In the genomic region with DNA sequence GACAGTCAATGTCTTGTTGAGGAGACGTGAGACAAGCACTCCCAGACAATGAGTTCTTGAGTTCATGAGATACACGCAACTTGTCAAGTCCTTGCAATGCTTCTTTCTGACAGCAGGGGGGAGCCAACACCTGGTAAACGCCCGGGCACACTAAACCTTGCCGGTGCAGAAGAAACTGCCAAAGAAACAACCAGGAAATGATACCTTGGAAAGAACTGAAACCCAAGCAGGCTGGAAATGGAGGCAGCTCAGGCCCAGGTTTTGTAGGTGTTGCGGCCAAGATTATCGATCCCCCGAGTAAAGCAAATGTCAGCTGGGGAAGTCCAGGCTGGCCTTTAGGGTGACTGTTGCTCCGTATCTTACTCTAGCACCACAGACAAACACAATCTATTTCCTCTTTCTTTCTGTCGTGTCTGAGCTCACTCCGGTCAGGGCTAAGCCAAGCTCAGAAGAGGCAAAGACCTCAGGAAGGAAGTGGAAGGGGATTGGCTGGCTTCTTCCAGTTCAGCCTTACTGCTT, we compare ENCODE assay signal across 8 mouse cellular contexts. TPM values are rescaled to one million over a fixed set of nuclear protein-coding genes. Genes with fewer than 3 reads are reported as not detected.
DNase-seq lines count a peak whose midpoint lies in the region; ATAC-seq and TF ChIP-seq lines count a peak whose summit lies in the region.

No protein-coding gene starts in this region.

- no peak overlapping the region for H3K27ac ChIP-seq in hindbrain, embryonic 16.5 days (ENCODE audit: low read depth, low read length)
- peak overlapping the region; percentile 1; the same call in 1 of the 2 replicates for H3K27ac ChIP-seq in left cerebral cortex, adult 2 months

- H3K4me1 ChIP-seq in hindbrain, embryonic 16.5 days (ENCODE audit: control insufficient read depth, insufficient read depth, low read depth, low read length), result no peaks in the 10 kb centered on the region

- DNase-seq in T-cell, adult 2 months (ENCODE audit: low spot score), result peak; percentile 82
- DNase-seq in cerebellum, postnatal 14 days, result peak; percentile 91 to 92
- DNase-seq in frontal cortex, postnatal 25 days (ENCODE audit: low spot score in 2 of 2), result peak; percentile 64 to 67
- peak; percentile 71 to 76 for DNase-seq in left cerebral cortex, adult 2 months (ENCODE audit: extremely low spot score in 1 of 2, low spot score in 2 of 2)
- DNase-seq in right cerebral cortex, adult 18-20 months, result peak; percentile 66
- DNase-seq in urinary bladder, postnatal 10 days (ENCODE audit: low spot score), result peak; percentile 28

- H3K27me3 ChIP-seq in hindbrain, embryonic 16.5 days (replicated peaks; ENCODE audit: control insufficient read depth, insufficient read depth, low read length), result no peaks in the 10 kb centered on the region

- no peak overlapping the region for H3K4me3 ChIP-seq in hindbrain, embryonic 16.5 days (ENCODE audit: low read length)
- peak overlapping the region; percentile 22; the same call in 1 of the 2 replicates for H3K4me3 ChIP-seq in left cerebral cortex, adult 2 months

- no peaks in the 10 kb centered on the region for H3K36me3 ChIP-seq in hindbrain, embryonic 16.5 days (ENCODE audit: control insufficient read depth, insufficient read depth, low read length)

- H3K4me2 ChIP-seq in hindbrain, embryonic 16.5 days (ENCODE audit: low read length), result 0 out of 2 replicates have a peak overlapping the region, but pooled peaks have one; percentile 6

- peak; percentile 80 for ATAC-seq in hindbrain, embryonic 16.5 days
- ATAC-seq in megakaryocyte, adult 5-6 weeks (ENCODE audit: poor library complexity, severe bottlenecking), result peak; percentile 89

- no peaks in the 10 kb centered on the region for H3K9me3 ChIP-seq in hindbrain, embryonic 16.5 days (ENCODE audit: control insufficient read depth, low read length)

- WGBS in hindbrain, embryonic 16.5 days, result 40% methylated on average over 11 of the region's 11 CpGs

- peak; percentile 90 for TF ChIP-seq CTCF in left cerebral cortex, adult 2 months (IDR thresholded peaks at IDR 0.05)

- H3K9ac ChIP-seq in hindbrain, embryonic 16.5 days (ENCODE audit: low read depth, low read length), result no peak overlapping the region

- intact Hi-C loops in left cerebral cortex, adult 2 months (cut with DNase I), result loop anchor here (1.0 to 10.0 kb wide), 3 partner anchors 89 to 454 kb away; partner anchors contain the start of gene Sike1

RNA-seq across cellular contexts. Expression of gene Tspan2, which starts 19.2 kb away (rescaled TPM):
- 14.9 and 15.6 TPM in 2 replicates for polyA plus RNA-seq in hindbrain, embryonic 16.5 days (2015; fragmentation: Nextera tagmentation; extraction: Ambion mirVana)
- total RNA-seq in left cerebral cortex, adult 2 months (2021), result 10 to 100 TPM; 50.5 to 51.8 TPM
- total RNA-seq in megakaryocyte, adult 5-6 weeks (2015), result 4.0 and 4.7 TPM in 2 replicates
- 2.7 and 2.8 TPM in 2 replicates for total RNA-seq in megakaryocyte, adult 5-6 weeks (2017)

Comparison
In these comparisons a context has a peak if more than half of its experiments do, and no peak if none do; other contexts are left out.
1. DNase-seq: peak in every context shown above with its lines; median percentile 92 in cerebellum, postnatal 14 days; 82 in T-cell, adult 2 months; 74 in left cerebral cortex, adult 2 months; 66 in right cerebral cortex, adult 18-20 months; 66 in frontal cortex, postnatal 25 days; 28 in urinary bladder, postnatal 10 days.
2. RNA of gene Tspan2, which starts 19.2 kb away (total RNA-seq): 50.5 to 51.8 TPM in left cerebral cortex, adult 2 months; 2.7 to 4.7 TPM in megakaryocyte, adult 5-6 weeks; every median in the first group is over 4 times any median in the second.